12 mouse cellular contexts compared by ENCODE assay signal in the genomic region with DNA sequence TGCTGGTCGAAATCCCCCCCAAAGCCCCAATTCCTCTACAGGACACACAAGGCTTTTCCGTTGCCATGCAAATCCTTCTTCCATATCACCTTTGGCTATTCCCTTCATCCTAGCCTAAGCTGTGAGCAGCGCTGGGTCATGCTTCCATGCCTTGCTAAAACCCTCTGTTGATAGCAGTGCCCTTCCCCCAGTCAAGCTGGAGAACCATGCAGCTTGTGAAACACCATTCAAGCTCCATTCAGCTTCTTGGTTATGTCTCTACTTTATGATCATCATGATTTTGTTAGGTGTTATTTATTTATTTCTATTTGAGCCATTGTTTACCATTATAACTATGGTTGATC.
A peak's percentile ranks its signal among the peaks of the same experiment; 100 is the strongest.
DNase-seq lines count a peak whose midpoint lies in the region; ATAC-seq lines count a peak whose summit lies in the region.
"Had no signal": no experiment of that assay in that cellular context is flagged by ENCODE, and none has a peak within 500 bp of the region (broad histone marks: within the 10 kb centered on the region; RNA-seq: fewer than 3 reads in every experiment).

No protein-coding gene starts in this region.

- 57% methylated on average over 3 of the region's 3 CpGs for WGBS in kidney, embryonic 16.5 days
- 52% methylated on average over 3 of the region's 3 CpGs for WGBS in forebrain, embryonic 15.5 days
- 55% methylated on average over 3 of the region's 3 CpGs for WGBS in hindbrain, embryonic 11.5 days
- WGBS in midbrain, embryonic 12.5 days = 39% methylated on average over 3 of the region's 3 CpGs

- 0 out of 2 replicates have a peak, but pooled peaks cover under 1% of the 10 kb centered on the region for H3K9me3 ChIP-seq in kidney, embryonic 16.5 days (ENCODE audit: low read length)
- H3K9me3 ChIP-seq in forebrain, embryonic 15.5 days = no peaks in the 10 kb centered on the region
- no peaks in the 10 kb centered on the region for H3K9me3 ChIP-seq in hindbrain, embryonic 11.5 days (ENCODE audit: control insufficient read depth, low read length)
- 0 out of 2 replicates have a peak, but pooled peaks cover 1% of the 10 kb centered on the region for H3K9me3 ChIP-seq in midbrain, embryonic 12.5 days

- no peak for DNase-seq in kidney, adult 8-10 months
- DNase-seq in hindbrain, embryonic 11.5 days (ENCODE audit: low spot score) = no peak
- DNase-seq in adrenal gland, postnatal 10 days = no peak
- no peak for DNase-seq in spleen, postnatal 36 days (ENCODE audit: low spot score in 2 of 2)
- DNase-seq: adrenal gland, adult 8-10 months; heart, adult 2 months; kidney, postnatal 10 days; right cerebral cortex, postnatal 25 days had no signal

- no peaks in the 10 kb centered on the region; the same call in 1 of the 2 replicates for H3K4me1 ChIP-seq in kidney, embryonic 16.5 days (ENCODE audit: insufficient read depth, low read length)
- H3K4me1 ChIP-seq in forebrain, embryonic 15.5 days = peaks cover 9% of the 10 kb centered on the region
- no peaks in the 10 kb centered on the region for H3K4me1 ChIP-seq in hindbrain, embryonic 11.5 days (replicated peaks; ENCODE audit: control insufficient read depth, insufficient read depth, low read length)
- H3K4me1 ChIP-seq in midbrain, embryonic 12.5 days = peaks cover 12% of the 10 kb centered on the region
- H3K4me1 ChIP-seq: liver, embryonic 12.5 days had no signal

- H3K4me3 ChIP-seq in kidney, embryonic 16.5 days (ENCODE audit: low read length) = no peak overlapping the region
- no peak overlapping the region for H3K4me3 ChIP-seq in forebrain, embryonic 15.5 days
- no peak overlapping the region for H3K4me3 ChIP-seq in hindbrain, embryonic 11.5 days (ENCODE audit: low read depth, low read length)
- no peak overlapping the region for H3K4me3 ChIP-seq in midbrain, embryonic 12.5 days
- H3K4me3 ChIP-seq: heart, adult 2 months; liver, embryonic 12.5 days had no signal

- no peak overlapping the region for H3K9ac ChIP-seq in kidney, embryonic 16.5 days (replicated peaks; ENCODE audit: low read length)
- no peak overlapping the region for H3K9ac ChIP-seq in forebrain, embryonic 15.5 days (replicated peaks)
- no peak overlapping the region for H3K9ac ChIP-seq in hindbrain, embryonic 11.5 days (ENCODE audit: low read depth, low read length)
- no peak overlapping the region for H3K9ac ChIP-seq in midbrain, embryonic 12.5 days (replicated peaks)
- H3K9ac ChIP-seq: liver, embryonic 12.5 days had no signal

- ATAC-seq in kidney, embryonic 16.5 days (ENCODE audit: low FRiP score, low TSS enrichment) = peak; percentile 71
- ATAC-seq in forebrain, embryonic 15.5 days (replicated peaks) = 0 out of 2 replicates have a peak, but pooled peaks have one; percentile 26
- ATAC-seq in hindbrain, embryonic 11.5 days (ENCODE audit: low FRiP score) = peak; percentile 64
- peak; percentile 41; the same call in 1 of the 2 replicates for ATAC-seq in midbrain, embryonic 12.5 days (ENCODE audit: low FRiP score, low read depth)
- ATAC-seq: liver, embryonic 12.5 days had no signal

- no peak overlapping the region for H3K27ac ChIP-seq in kidney, embryonic 16.5 days (ENCODE audit: low read length)
- H3K27ac ChIP-seq in forebrain, embryonic 15.5 days (replicated peaks) = no peak overlapping the region
- 0 out of 2 replicates have a peak overlapping the region, but pooled peaks have one; percentile 3 for H3K27ac ChIP-seq in hindbrain, embryonic 11.5 days (ENCODE audit: low read depth, low read length)
- peak overlapping the region; percentile 54; the same call in 1 of the 2 replicates for H3K27ac ChIP-seq in midbrain, embryonic 12.5 days (replicated peaks)
- H3K27ac ChIP-seq: heart, adult 2 months; liver, embryonic 12.5 days had no signal

- H3K4me2 ChIP-seq in kidney, embryonic 16.5 days (replicated peaks; ENCODE audit: low read depth, low read length) = no peak overlapping the region
- no peak overlapping the region for H3K4me2 ChIP-seq in forebrain, embryonic 15.5 days (replicated peaks)
- no peak overlapping the region; the same call in 1 of the 2 replicates for H3K4me2 ChIP-seq in hindbrain, embryonic 11.5 days (replicated peaks; ENCODE audit: low read depth, low read length)
- no peak overlapping the region for H3K4me2 ChIP-seq in midbrain, embryonic 12.5 days (replicated peaks)
- H3K4me2 ChIP-seq: liver, embryonic 12.5 days had no signal

- no peaks in the 10 kb centered on the region for H3K27me3 ChIP-seq in kidney, embryonic 16.5 days (ENCODE audit: insufficient read depth, low read length)
- no peaks in the 10 kb centered on the region for H3K27me3 ChIP-seq in forebrain, embryonic 15.5 days
- H3K27me3 ChIP-seq in hindbrain, embryonic 11.5 days (ENCODE audit: control insufficient read depth, insufficient read depth, low read length) = no peaks in the 10 kb centered on the region
- no peaks in the 10 kb centered on the region for H3K27me3 ChIP-seq in midbrain, embryonic 12.5 days
- H3K27me3 ChIP-seq: liver, embryonic 12.5 days had no signal

- H3K36me3 ChIP-seq in kidney, embryonic 16.5 days (ENCODE audit: insufficient read depth, low read length) = no peaks in the 10 kb centered on the region
- H3K36me3 ChIP-seq in forebrain, embryonic 15.5 days = no peaks in the 10 kb centered on the region
- no peaks in the 10 kb centered on the region for H3K36me3 ChIP-seq in hindbrain, embryonic 11.5 days (ENCODE audit: control insufficient read depth, insufficient read depth, low read length)
- no peaks in the 10 kb centered on the region for H3K36me3 ChIP-seq in midbrain, embryonic 12.5 days
- H3K36me3 ChIP-seq: liver, embryonic 12.5 days had no signal

Comparison
In these comparisons a context has a peak if more than half of its experiments do, and no peak if none do; other contexts are left out.
1. H3K27ac ChIP-seq: peak in hindbrain, embryonic 11.5 days (single experiment) and midbrain, embryonic 12.5 days (single experiment); none in kidney, embryonic 16.5 days (single experiment) and forebrain, embryonic 15.5 days (single experiment).
2. Peak in every context shown above with its lines, with median percentiles within 50 percentile points of each other: ATAC-seq.